ENCODE assay signal across 1 mouse cellular context in the genomic region with DNA sequence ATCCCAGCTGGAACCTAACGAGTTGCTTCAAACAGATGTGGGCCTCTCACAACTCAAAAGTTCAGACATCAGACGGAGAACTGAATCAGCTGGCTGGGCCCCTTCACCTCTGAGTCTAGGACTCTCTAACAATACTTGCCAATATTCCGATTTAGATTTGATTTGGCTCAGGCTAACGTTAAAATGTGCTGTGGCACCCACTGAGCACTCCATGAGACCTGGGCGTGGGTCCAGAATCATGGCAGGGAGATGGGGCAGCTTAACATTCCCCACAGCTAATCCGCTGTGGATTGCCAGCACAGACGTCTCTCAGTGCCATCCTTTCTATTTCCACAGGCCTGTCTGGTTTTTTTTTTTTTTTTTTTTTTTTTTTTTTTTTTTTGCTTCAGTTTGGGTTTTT.
A peak's percentile ranks its signal among the peaks of the same experiment; 100 is the strongest.
TF ChIP-seq lines count a peak whose summit lies in the region.

No protein-coding gene starts in this region.

TF ChIP-seq in CH12.LX, 34 proteins besides CTCF, POLR2A, EP300 and RAD21:
- TF ChIP-seq ZNF384 (IDR thresholded peaks at IDR 0.05; ENCODE audit: low read depth, low read length) (peak; percentile 30; the same call in 1 of the 2 replicates), CHD1 (IDR thresholded peaks at IDR 0.05; ENCODE audit: low read depth, low read length) (no peak), HCFC1 (IDR thresholded peaks at IDR 0.05; ENCODE audit: low read depth, low read length) (no peak), ZMIZ1 (IDR thresholded peaks at IDR 0.05; ENCODE audit: low read depth, low read length) (no peak)
